Mouse (Mus musculus): ENCODE results near the gene Chrne. TPM values are rescaled to one million over a fixed set of nuclear protein-coding genes. Genes with fewer than 3 reads are reported as not detected.
"Not testable (repeated sequence)": the region's sequence is repeated elsewhere in the genome, so short reads cannot be mapped to it uniquely, and the experiment has no call there.

Gene Chrne
- polyA plus RNA-seq, 1 experiment: 0.53 TPM

DNA sequence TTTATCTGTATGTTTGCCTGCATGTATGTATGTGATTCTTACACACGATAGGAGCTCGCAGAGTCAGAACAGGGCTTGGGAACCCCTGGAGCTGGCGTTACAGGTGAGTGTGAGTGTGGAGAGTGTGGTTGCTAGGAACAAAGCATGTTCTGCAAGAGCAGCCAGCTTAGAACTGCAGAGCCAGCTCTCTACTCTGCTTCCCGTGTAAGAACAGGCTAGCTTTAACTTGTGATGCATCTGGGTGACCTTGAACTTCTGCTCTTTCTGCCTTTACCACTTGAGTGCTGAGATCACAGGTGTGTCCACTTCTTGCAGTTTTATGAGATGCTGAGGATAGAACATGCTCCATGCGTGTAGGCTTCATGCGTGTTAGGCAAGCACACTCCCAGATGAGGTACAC is 40.1 kb downstream of the Chrne start:
- TF ChIP-seq POLR2A (IDR thresholded peaks at IDR 0.05; ENCODE audit: control insufficient read depth, extremely low read depth, insufficient read depth, low read length, poor library complexity): no peak
- no peak for TF ChIP-seq CTCF (IDR thresholded peaks at IDR 0.05; ENCODE audit: borderline replicate concordance, control insufficient read depth, extremely low read depth, insufficient read depth, low read length, poor library complexity)
- H3K4me3 ChIP-seq (ENCODE audit: control insufficient read depth, insufficient read depth, low read length): no peak overlapping the region
- no peak for DNase-seq
- peaks cover 20% of the 10 kb centered on the region for H3K4me1 ChIP-seq (replicated peaks; ENCODE audit: control insufficient read depth, insufficient read depth, low read length)
- WGBS: 85% methylated on average over 6 of the region's 6 CpGs
- H3K27me3 ChIP-seq (ENCODE audit: control insufficient read depth, insufficient read depth, low read length): no peaks in the 10 kb centered on the region
- H3K27ac ChIP-seq (ENCODE audit: control insufficient read depth, insufficient read depth, low read length): no peak overlapping the region
- no peaks in the 10 kb centered on the region for H3K36me3 ChIP-seq (ENCODE audit: control insufficient read depth, insufficient read depth, low read length)

DNA sequence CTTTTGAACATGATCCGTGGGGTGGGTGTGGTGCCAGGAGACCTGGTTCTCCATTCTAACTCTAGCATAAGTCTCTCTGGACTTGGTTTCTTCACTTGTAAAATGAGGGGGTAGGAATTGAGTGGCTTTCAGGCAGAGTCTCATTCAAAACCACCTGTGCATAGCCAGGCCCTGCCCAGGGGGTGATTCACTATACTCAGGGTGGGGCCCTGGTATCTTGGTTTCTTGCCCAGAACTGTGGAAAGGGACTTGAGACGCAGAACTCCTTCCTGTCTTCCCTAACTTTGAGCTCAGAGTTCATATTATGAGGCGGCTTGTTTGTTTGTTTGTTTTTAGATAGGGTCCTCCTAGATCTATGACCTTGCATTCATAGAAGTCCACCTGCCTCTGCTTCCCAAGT is 41.8 kb downstream of the Chrne start:
- WGBS: 90% methylated on average over 3 of the region's 3 CpGs
- Histone ChIP-seq H3K27ac (ENCODE audit: control insufficient read depth, insufficient read depth, low read length) (no peak overlapping the region), H3K27me3 (ENCODE audit: control insufficient read depth, insufficient read depth, low read length) (no peaks in the 10 kb centered on the region), H3K36me3 (ENCODE audit: control insufficient read depth, insufficient read depth, low read length) (no peaks in the 10 kb centered on the region), H3K4me3 (ENCODE audit: control insufficient read depth, insufficient read depth, low read length) (no peak overlapping the region), H3K4me1 (replicated peaks; ENCODE audit: control insufficient read depth, insufficient read depth, low read length) (peaks cover 20% of the 10 kb centered on the region)
- no peak for DNase-seq
- TF ChIP-seq CTCF (IDR thresholded peaks at IDR 0.05; ENCODE audit: borderline replicate concordance, control insufficient read depth, extremely low read depth, insufficient read depth, low read length, poor library complexity): no peak
- no peak for TF ChIP-seq POLR2A (IDR thresholded peaks at IDR 0.05; ENCODE audit: control insufficient read depth, extremely low read depth, insufficient read depth, low read length, poor library complexity)

DNA sequence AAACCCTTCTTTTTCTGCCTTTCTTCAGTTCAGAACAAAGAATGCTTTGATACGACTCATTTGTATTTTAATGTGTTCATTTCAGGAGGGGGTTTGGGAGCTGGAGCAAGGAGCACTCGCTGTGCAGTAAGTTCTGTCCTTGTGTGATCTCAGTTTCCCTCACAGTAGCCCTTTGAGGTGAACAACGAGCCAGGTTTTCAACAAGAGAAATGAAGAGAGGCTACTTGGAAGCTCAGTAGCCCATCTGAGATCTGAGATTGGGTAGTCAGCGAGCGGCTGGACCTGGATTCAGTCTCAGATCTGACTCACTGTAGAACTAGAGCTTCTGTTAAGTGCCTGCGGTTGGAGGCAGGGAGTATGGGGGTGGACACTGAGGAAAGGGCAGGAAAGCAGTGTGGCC is 45.1 kb downstream of the Chrne start:
- no peak overlapping the region for H3K4me3 ChIP-seq (ENCODE audit: control insufficient read depth, insufficient read depth, low read length)
- WGBS: 96% methylated on average over 6 of the region's 6 CpGs
- no peak for TF ChIP-seq CTCF (IDR thresholded peaks at IDR 0.05; ENCODE audit: borderline replicate concordance, control insufficient read depth, extremely low read depth, insufficient read depth, low read length, poor library complexity)
- no peak for TF ChIP-seq POLR2A (IDR thresholded peaks at IDR 0.05; ENCODE audit: control insufficient read depth, extremely low read depth, insufficient read depth, low read length, poor library complexity)
- H3K36me3 ChIP-seq (ENCODE audit: control insufficient read depth, insufficient read depth, low read length): no peaks in the 10 kb centered on the region
- H3K27ac ChIP-seq (ENCODE audit: control insufficient read depth, insufficient read depth, low read length): no peak overlapping the region
- DNase-seq: no peak
- H3K4me1 ChIP-seq (replicated peaks; ENCODE audit: control insufficient read depth, insufficient read depth, low read length): no peaks in the 10 kb centered on the region
- no peaks in the 10 kb centered on the region for H3K27me3 ChIP-seq (ENCODE audit: control insufficient read depth, insufficient read depth, low read length)

DNA sequence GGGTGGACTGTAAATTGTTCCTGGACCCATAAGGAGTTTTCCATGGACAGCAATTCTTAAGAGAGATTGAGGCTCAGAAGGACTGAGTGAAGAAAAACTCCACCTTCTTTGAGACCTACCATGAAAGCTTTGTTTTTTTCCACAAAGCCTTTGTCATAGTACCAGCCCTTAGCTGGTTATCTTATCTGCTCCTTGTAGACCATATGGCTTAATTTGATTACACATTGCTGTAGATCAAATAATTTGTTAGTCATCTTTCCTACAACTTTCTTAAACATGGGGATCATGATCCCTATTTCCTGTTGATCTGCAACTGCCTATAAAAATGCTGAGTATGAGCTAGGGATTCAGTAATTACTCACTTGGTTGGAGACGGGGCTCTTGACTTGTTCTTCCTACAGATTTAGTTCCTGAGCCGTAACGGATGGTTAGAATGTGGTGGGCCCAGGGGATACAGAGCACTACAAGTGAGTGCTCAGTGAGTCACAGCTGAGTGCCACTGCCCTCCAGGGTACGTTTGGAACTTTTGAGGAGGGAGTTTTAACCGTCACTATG is 46.6 kb downstream of the Chrne start:
- H3K36me3 ChIP-seq (ENCODE audit: control insufficient read depth, insufficient read depth, low read length): no peaks in the 10 kb centered on the region
- H3K27me3 ChIP-seq (ENCODE audit: control insufficient read depth, insufficient read depth, low read length): no peaks in the 10 kb centered on the region
- no peaks in the 10 kb centered on the region for H3K4me1 ChIP-seq (replicated peaks; ENCODE audit: control insufficient read depth, insufficient read depth, low read length)
- no peak overlapping the region for H3K27ac ChIP-seq (ENCODE audit: control insufficient read depth, insufficient read depth, low read length)
- TF ChIP-seq POLR2A (IDR thresholded peaks at IDR 0.05; ENCODE audit: control insufficient read depth, extremely low read depth, insufficient read depth, low read length, poor library complexity) (no peak), CTCF (IDR thresholded peaks at IDR 0.05; ENCODE audit: borderline replicate concordance, control insufficient read depth, extremely low read depth, insufficient read depth, low read length, poor library complexity) (no peak)
- H3K4me3 ChIP-seq (ENCODE audit: control insufficient read depth, insufficient read depth, low read length): no peak overlapping the region
- no peak for DNase-seq
- 94% methylated on average over 5 of the region's 5 CpGs for WGBS

DNA sequence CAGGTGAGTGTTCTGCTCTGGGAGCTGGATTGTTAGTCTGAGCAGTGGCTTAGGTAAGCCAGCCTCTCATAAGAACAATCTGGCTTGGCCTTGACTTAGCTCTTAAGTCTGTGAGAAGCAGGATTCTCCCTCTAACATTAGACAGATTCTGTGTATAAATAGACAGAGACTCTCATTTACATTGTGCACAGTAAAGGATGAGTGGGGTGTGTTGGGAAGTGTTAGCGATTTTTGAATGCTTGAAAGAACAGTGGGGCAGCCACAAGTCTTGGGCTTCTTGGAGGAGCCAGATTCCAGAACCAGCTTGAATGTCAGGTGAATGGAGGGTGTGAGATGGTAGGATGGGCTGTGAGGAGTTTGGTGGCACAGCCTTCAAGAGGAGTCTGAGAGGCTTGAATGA is 47.4 kb downstream of the Chrne start:
- no peaks in the 10 kb centered on the region for H3K4me1 ChIP-seq (replicated peaks; ENCODE audit: control insufficient read depth, insufficient read depth, low read length)
- no peak overlapping the region for H3K27ac ChIP-seq (ENCODE audit: control insufficient read depth, insufficient read depth, low read length)
- no peaks in the 10 kb centered on the region for H3K27me3 ChIP-seq (ENCODE audit: control insufficient read depth, insufficient read depth, low read length)
- no peak overlapping the region for H3K4me3 ChIP-seq (ENCODE audit: control insufficient read depth, insufficient read depth, low read length)
- DNase-seq: no peak
- TF ChIP-seq CTCF (IDR thresholded peaks at IDR 0.05; ENCODE audit: borderline replicate concordance, control insufficient read depth, extremely low read depth, insufficient read depth, low read length, poor library complexity) (no peak), POLR2A (IDR thresholded peaks at IDR 0.05; ENCODE audit: control insufficient read depth, extremely low read depth, insufficient read depth, low read length, poor library complexity) (no peak)
- H3K36me3 ChIP-seq (ENCODE audit: control insufficient read depth, insufficient read depth, low read length): no peaks in the 10 kb centered on the region
- 93% methylated on average over 1 of the region's 1 CpGs for WGBS

DNA sequence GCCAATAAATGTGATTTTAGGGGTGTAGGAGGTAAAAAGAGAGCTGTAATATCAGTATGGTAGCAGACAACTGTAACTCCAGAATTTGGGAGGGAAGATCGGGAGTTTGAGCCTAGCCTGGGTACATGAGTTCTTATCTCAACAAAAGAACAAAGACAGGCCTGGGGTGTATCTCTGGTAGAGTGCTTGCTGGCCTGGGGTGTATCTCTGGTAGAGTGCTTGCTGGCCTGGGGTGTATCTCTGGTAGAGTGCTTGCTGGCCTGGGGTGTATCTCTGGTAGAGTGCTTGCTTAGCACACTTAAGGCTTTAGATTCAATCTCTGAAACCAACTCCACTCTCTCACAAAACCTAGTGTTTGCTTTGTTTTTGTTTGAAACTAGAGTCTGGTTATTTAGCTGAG is 48.4 kb downstream of the Chrne start:
- not testable (repeated sequence) for H3K27me3 ChIP-seq (ENCODE audit: control insufficient read depth, insufficient read depth, low read length); H3K4me3 ChIP-seq (ENCODE audit: control insufficient read depth, insufficient read depth, low read length); H3K27ac ChIP-seq (ENCODE audit: control insufficient read depth, insufficient read depth, low read length); H3K36me3 ChIP-seq (ENCODE audit: control insufficient read depth, insufficient read depth, low read length); DNase-seq; H3K4me1 ChIP-seq (replicated peaks; ENCODE audit: control insufficient read depth, insufficient read depth, low read length)
- WGBS: 97% methylated on average over 1 of the region's 1 CpGs

DNA sequence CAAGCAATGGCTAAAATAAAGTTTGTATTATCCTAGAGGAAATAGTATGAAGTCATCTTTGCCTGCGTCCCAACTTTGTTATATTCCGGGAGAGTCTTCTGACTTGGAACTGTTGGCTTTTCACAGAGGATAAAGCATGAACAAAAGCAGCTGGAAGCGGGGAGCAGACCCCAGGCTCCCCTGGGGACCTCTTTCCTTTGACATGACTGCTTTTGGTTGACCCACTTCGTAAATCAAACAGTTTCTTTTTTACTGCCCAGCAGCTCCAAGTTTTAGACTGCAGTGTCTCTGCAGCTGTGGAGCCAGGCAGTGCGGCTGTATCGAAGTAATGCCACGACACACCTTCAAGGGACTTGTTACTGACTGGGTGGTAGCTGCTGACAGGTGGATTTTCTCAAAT is 52.4 kb downstream of the Chrne start:
- Histone ChIP-seq H3K36me3 (ENCODE audit: control insufficient read depth, insufficient read depth, low read length) (no peaks in the 10 kb centered on the region), H3K4me3 (ENCODE audit: control insufficient read depth, insufficient read depth, low read length) (no peak overlapping the region)
- 93% methylated on average over 7 of the region's 7 CpGs for WGBS

More for the DNA sequence above, 52.4 kb downstream of the Chrne start:
- no peak overlapping the region for H3K27ac ChIP-seq (ENCODE audit: control insufficient read depth, insufficient read depth, low read length)
- TF ChIP-seq CTCF (IDR thresholded peaks at IDR 0.05; ENCODE audit: borderline replicate concordance, control insufficient read depth, extremely low read depth, insufficient read depth, low read length, poor library complexity) (no peak), POLR2A (IDR thresholded peaks at IDR 0.05; ENCODE audit: control insufficient read depth, extremely low read depth, insufficient read depth, low read length, poor library complexity) (no peak)
- DNase-seq: no peak
- H3K27me3 ChIP-seq (ENCODE audit: control insufficient read depth, insufficient read depth, low read length): no peaks in the 10 kb centered on the region
- peaks cover 10% of the 10 kb centered on the region for H3K4me1 ChIP-seq (replicated peaks; ENCODE audit: control insufficient read depth, insufficient read depth, low read length)

Other genes with a start within 250 kb of the Chrne start
- gene Pelp1, start 209.2 kb downstream of the Chrne start, polyA plus RNA-seq (2012; rRNA removed): 33.0 and 40.4 TPM in 2 replicates
- gene Arrb2, start 186.6 kb downstream of the Chrne start, polyA plus RNA-seq (2012; rRNA removed): 213 and 220 TPM in 2 replicates
- gene Med11, start 167.3 kb downstream of the Chrne start, polyA plus RNA-seq (2012; rRNA removed): 29.1 and 34.8 TPM in 2 replicates
- 27.0 and 31.2 TPM in 2 replicates for gene Zmynd15, start 159.8 kb downstream of the Chrne start, polyA plus RNA-seq (2012; rRNA removed)
- gene Cxcl16, start 159.2 kb downstream of the Chrne start, polyA plus RNA-seq (2012; rRNA removed): 57.7 and 92.8 TPM in 2 replicates
- gene Tm4sf5, start 114.0 kb downstream of the Chrne start, polyA plus RNA-seq (2012; rRNA removed): 7.0 and 8.0 TPM in 2 replicates
- gene Vmo1, start 104.6 kb downstream of the Chrne start, polyA plus RNA-seq (2012; rRNA removed): 5.3 and 7.2 TPM in 2 replicates
- 0.22 and 0.50 TPM in 2 replicates for gene Gltpd2, start 100.0 kb downstream of the Chrne start, polyA plus RNA-seq (2012; rRNA removed)
- gene Psmb6, start 93.8 kb downstream of the Chrne start, polyA plus RNA-seq (2012; rRNA removed): 387 and 460 TPM in 2 replicates
- gene Gm40193, start 86.3 kb downstream of the Chrne start, polyA plus RNA-seq (2012; rRNA removed): not detected in 2 replicates
- 12.8 and 16.1 TPM in 2 replicates for gene Pld2, start 79.2 kb downstream of the Chrne start, polyA plus RNA-seq (2012; rRNA removed)
- gene Mink1, start 56.3 kb downstream of the Chrne start, polyA plus RNA-seq (2012; rRNA removed): 151 and 172 TPM in 2 replicates
- gene 4930544D05Rik, start 3.4 kb downstream of the Chrne start, polyA plus RNA-seq (2012; rRNA removed): 0.15 TPM in 1 of 2 replicates, not detected in the other
- gene Gp1ba, start 19.9 kb upstream of the Chrne start, polyA plus RNA-seq (2012; rRNA removed): 0.04 TPM in 2 replicates
- gene Rnf167, start 28.0 kb upstream of the Chrne start, polyA plus RNA-seq (2012; rRNA removed): 285 and 346 TPM in 2 replicates
- gene Slc25a11, start 28.3 kb upstream of the Chrne start, polyA plus RNA-seq (2012; rRNA removed): 132 and 162 TPM in 2 replicates
- gene Pfn1, start 35.4 kb upstream of the Chrne start, polyA plus RNA-seq (2012; rRNA removed): 3,213 and 4,498 TPM in 2 replicates
- 25.3 and 75.8 TPM in 2 replicates for gene Eno3, start 38.0 kb upstream of the Chrne start, polyA plus RNA-seq (2012; rRNA removed)
- gene Spag7, start 50.2 kb upstream of the Chrne start, polyA plus RNA-seq (2012; rRNA removed): 27.5 and 32.2 TPM in 2 replicates
- gene Camta2, start 68.9 kb upstream of the Chrne start, polyA plus RNA-seq (2012; rRNA removed): 38.4 and 42.7 TPM in 2 replicates
- gene Inca1, start 80.9 kb upstream of the Chrne start, polyA plus RNA-seq (2012; rRNA removed): 1.1 and 1.9 TPM in 2 replicates
- 25.5 and 32.1 TPM in 2 replicates for gene Kif1c, start 81.3 kb upstream of the Chrne start, polyA plus RNA-seq (2012; rRNA removed)
- gene Zfp3, start 145.0 kb upstream of the Chrne start, polyA plus RNA-seq (2012; rRNA removed): 3.9 and 4.6 TPM in 2 replicates
- 2.4 and 3.1 TPM in 2 replicates for gene Scimp, start 193.4 kb upstream of the Chrne start, polyA plus RNA-seq (2012; rRNA removed)
- gene Rabep1, start 225.6 kb upstream of the Chrne start, polyA plus RNA-seq (2012; rRNA removed): 3.5 and 3.7 TPM in 2 replicates